Mouse (Mus musculus) MEL (cell line): Measurements from ENCODE around the gene Ikzf1. TPM values are rescaled to one million over a fixed set of nuclear protein-coding genes. Genes with fewer than 3 reads are reported as not detected.
A peak's percentile ranks its signal among the peaks of the same experiment; 100 is the strongest.

Source experiments
- DNase-seq: peaks from one replicate; pipeline ENCODE4 v3.0.0; 2011; ENCODE audit warnings: low read depth, low spot score
- H3K27ac ChIP-seq: 2 replicates; pipeline ENCODE4 v1.5.1; 2012; ENCODE audit warnings: low read depth, mild to moderate bottlenecking, control low read depth, low read length, moderate library complexity; ENCODE audit not compliant: control insufficient read depth
- H3K27me3 ChIP-seq, 2 experiments: fragments of 150-350 bp in 1 of 2; sonication (generic) in 1 of 2; 2 replicates each; pipeline ENCODE4 v1.6.1; 2012; ENCODE audit warnings: low read length in 2 of 2, mild to moderate bottlenecking in 2 of 2, improper control_type of control experiment in 1 of 2, moderate library complexity in 1 of 2; ENCODE audit not compliant: insufficient read depth in 2 of 2, control insufficient read depth in 1 of 2
- H3K36me3 ChIP-seq, 2 experiments: 2 replicates each; pipeline ENCODE4 v1.6.1; 2012 to 2014; ENCODE audit warnings: low read length in 2 of 2, improper control_type of control experiment in 1 of 2, inconsistent platforms in 1 of 2, mild to moderate bottlenecking in 1 of 2; ENCODE audit not compliant: insufficient read depth in 2 of 2, control insufficient read depth in 1 of 2
- H3K4me1 ChIP-seq, 2 experiments: fragments of 150-350 bp in 1 of 2; sonication (generic) in 1 of 2; 2 replicates each; pipeline ENCODE4 v1.6.1; 2012; ENCODE audit warnings: low read length in 2 of 2, improper control_type of control experiment in 1 of 2, mild to moderate bottlenecking in 1 of 2; ENCODE audit not compliant: insufficient read depth in 2 of 2, control insufficient read depth in 1 of 2
- H3K4me3 ChIP-seq, 2 experiments: fragments of 150-350 bp in 1 of 2; sonication (generic) in 1 of 2; 2 replicates each; pipeline ENCODE4 v1.5.1; 2012; ENCODE audit warnings: low read depth in 2 of 2, low read length in 2 of 2, mild to moderate bottlenecking in 2 of 2, moderate library complexity in 2 of 2, control low read depth in 1 of 2, improper control_type of control experiment in 1 of 2; ENCODE audit not compliant: control insufficient read depth in 1 of 2, insufficient read depth in 1 of 2
- H3K79me2 ChIP-seq: 2 replicates; pipeline ENCODE4 v1.6.1; 2012; ENCODE audit warnings: mild to moderate bottlenecking, low read length, moderate library complexity; ENCODE audit not compliant: control insufficient read depth, poor library complexity, insufficient read depth
- H3K9ac ChIP-seq: 2 replicates; pipeline ENCODE4 v1.6.1; 2012; ENCODE audit warnings: low read depth, mild to moderate bottlenecking, control low read depth, low read length, moderate library complexity; ENCODE audit not compliant: control insufficient read depth, poor library complexity, severe bottlenecking
- H3K9me3 ChIP-seq: fragments of 150-350 bp; sonication (generic); replicated peaks from 2 replicates; pipeline ENCODE4 v1.6.1; 2012; ENCODE audit warnings: mild to moderate bottlenecking, low read length, improper control_type of control experiment, moderate library complexity; ENCODE audit not compliant: insufficient read depth
- CHD1 ChIP-seq: IDR thresholded peaks from 2 replicates; pipeline ENCODE4 v1.6.1; 2012; ENCODE audit warnings: low read depth, mild to moderate bottlenecking, inconsistent platforms, low read length, improper control_type of control experiment
- ELF1 ChIP-seq: IDR thresholded peaks from 2 replicates; pipeline ENCODE4 v1.6.1; 2014; ENCODE audit warnings: low read depth, mild to moderate bottlenecking, inconsistent platforms, low read length, improper control_type of control experiment, moderate library complexity
- ETS1 ChIP-seq: IDR thresholded peaks from 2 replicates; pipeline ENCODE4 v1.6.1; 2012; ENCODE audit warnings: low read depth, mild to moderate bottlenecking, inconsistent platforms, low read length, improper control_type of control experiment, moderate library complexity
- HCFC1 ChIP-seq: IDR thresholded peaks from 2 replicates; pipeline ENCODE4 v1.6.1; 2012; ENCODE audit warnings: low read depth, mild to moderate bottlenecking, inconsistent platforms, low read length, improper control_type of control experiment, moderate library complexity
- MAZ ChIP-seq: IDR thresholded peaks from 2 replicates; pipeline ENCODE4 v1.6.1; 2012; ENCODE audit warnings: low read depth, mild to moderate bottlenecking, inconsistent platforms, low read length, improper control_type of control experiment
- MYB ChIP-seq: IDR thresholded peaks from 2 replicates; pipeline ENCODE4 v1.6.1; 2011; ENCODE audit warnings: mild to moderate bottlenecking, low read depth, low read length, improper control_type of control experiment
- MYC ChIP-seq: IDR thresholded peaks from 2 replicates; pipeline ENCODE4 v1.6.1; 2011; ENCODE audit warnings: low read depth, mild to moderate bottlenecking, low read length, improper control_type of control experiment, moderate library complexity
- NRF1 ChIP-seq: IDR thresholded peaks from 2 replicates; pipeline ENCODE4 v1.6.1; 2014; ENCODE audit warnings: low read depth, mild to moderate bottlenecking, inconsistent platforms, low read length, improper control_type of control experiment, moderate library complexity; ENCODE audit not compliant: poor library complexity, insufficient read depth, severe bottlenecking
- POLR2A ChIP-seq, 2 experiments: IDR thresholded peaks; 2 replicates each; pipeline ENCODE4 v1.6.1; 2011 to 2012; ENCODE audit warnings: low read length in 2 of 2, mild to moderate bottlenecking in 2 of 2, control low read depth in 1 of 2, improper control_type of control experiment in 1 of 2, low read depth in 1 of 2, moderate library complexity in 1 of 2; ENCODE audit not compliant: control insufficient read depth in 1 of 2, insufficient read depth in 1 of 2, poor library complexity in 1 of 2
- POLR2AphosphoS2 ChIP-seq: IDR thresholded peaks from 2 replicates; pipeline ENCODE4 v1.6.1; 2011; ENCODE audit warnings: low read length, improper control_type of control experiment
- RAD21 ChIP-seq: IDR thresholded peaks from 2 replicates; pipeline ENCODE4 v1.6.1; 2011; ENCODE audit warnings: mild to moderate bottlenecking, low read depth, low read length, improper control_type of control experiment
- SIN3A ChIP-seq: IDR thresholded peaks from 2 replicates; pipeline ENCODE4 v1.6.1; 2012; ENCODE audit warnings: low read length, improper control_type of control experiment, inconsistent platforms
- SMC3 ChIP-seq: IDR thresholded peaks from 2 replicates; pipeline ENCODE4 v1.6.1; 2011; ENCODE audit warnings: low read depth, low read length, improper control_type of control experiment
- ZC3H11A ChIP-seq: IDR thresholded peaks from 2 replicates; pipeline ENCODE4 v1.6.1; 2012; ENCODE audit warnings: low read depth, mild to moderate bottlenecking, inconsistent platforms, low read length, improper control_type of control experiment
- ZNF384 ChIP-seq: IDR thresholded peaks from 2 replicates; pipeline ENCODE4 v1.6.1; 2012; ENCODE audit warnings: low read depth, mild to moderate bottlenecking, inconsistent platforms, low read length, improper control_type of control experiment
- polyA plus RNA-seq, 2 experiments: library from polyadenylated mRNA; stranded (reverse) in 1 of 2; unstranded in 1 of 2; fragments of >175 nt in 1 of 2; fragments of >200 nt in 1 of 2; gene quantifications; 2 replicates each; pipeline versions ENCODE4 v1.2.1 to v1.2.4; 2012; ENCODE audit warnings: low replicate concordance in 2 of 2, low read depth in 1 of 2; ENCODE audit not compliant: insufficient read length in 2 of 2, insufficient read depth in 1 of 2, missing spikeins in 1 of 2
- total RNA-seq: library from RNA; depleted of rRNA; stranded (reverse); fragments of 300-350 nt; gene quantifications from 2 replicates; pipeline ENCODE4 v1.2.3, GENCODE M21; 2012

Ikzf1 gene
- total and polyA plus RNA-seq, 3 experiments = 28.0 to 128 (median 90.6) TPM

GRCm38 (mm10) chr11:11769281-11769680 is 84.5 kb downstream of the Ikzf1 start:
- no peaks in the 10 kb centered on the region for H3K27me3 ChIP-seq
- H3K36me3 ChIP-seq = peaks cover 2 to 34% of the 10 kb centered on the region in 2 experiments; a peak in 3 of 4 replicates
- H3K9ac ChIP-seq = no peak overlapping the region
- no peak for DNase-seq
- TF ChIP-seq ELF1 (no peak), SIN3A (no peak), MYC (no peak), RAD21 (no peak)
- TF ChIP-seq, all 39 proteins: peak for 0
- H3K79me2 ChIP-seq = no peaks in the 10 kb centered on the region
- H3K27ac ChIP-seq = no peak overlapping the region
- no peak overlapping the region for H3K4me3 ChIP-seq
- 0 out of 4 replicates have a peak, but pooled peaks cover 0 to 2% of the 10 kb centered on the region in 2 experiments for H3K4me1 ChIP-seq
- H3K9me3 ChIP-seq = no peaks in the 10 kb centered on the region

- H3K79me2 ChIP-seq = no peaks in the 10 kb centered on the region
- H3K9me3 ChIP-seq = no peaks in the 10 kb centered on the region
- H3K4me3 ChIP-seq = no peak overlapping the region
- TF ChIP-seq POLR2A (IDR thresholded peaks at IDR 0.05; ENCODE audit: control insufficient read depth in 1 of 2, insufficient read depth in 1 of 2, low read depth in 1 of 2, low read length in 2 of 2, poor library complexity in 1 of 2) = peak in 1 of 2 experiments; percentile 35; a peak in 2 of 4 replicates
- no peak for TF ChIP-seq ETS1
- TF ChIP-seq ZNF384 = no peak
- no peak for TF ChIP-seq SMC3
- no peak for TF ChIP-seq POLR2AphosphoS2
- no peak for TF ChIP-seq NRF1
- TF ChIP-seq, all 39 proteins: peak for 1
- Histone ChIP-seq H3K36me3 (peaks cover 0 to 27% of the 10 kb centered on the region in 2 experiments; a peak in 3 of 4 replicates), H3K4me1 (no peaks in the 10 kb centered on the region), H3K9ac (no peak overlapping the region), H3K27me3 (no peaks in the 10 kb centered on the region), H3K27ac (no peak overlapping the region)
- no peak for DNase-seq
Measured at GRCm38 (mm10) chr11:11770691-11771090, 85.9 kb downstream of the Ikzf1 start.

GRCm38 (mm10) chr11:11772196-11772595 is 87.4 kb downstream of the Ikzf1 start:
- Histone ChIP-seq H3K36me3 (peaks cover 0 to 22% of the 10 kb centered on the region in 2 experiments; a peak in 2 of 4 replicates), H3K9me3 (no peaks in the 10 kb centered on the region), H3K9ac (no peak overlapping the region), H3K27me3 (no peaks in the 10 kb centered on the region), H3K4me1 (no peaks in the 10 kb centered on the region), H3K79me2 (no peaks in the 10 kb centered on the region), H3K27ac (no peak overlapping the region), H3K4me3 (no peak overlapping the region)
- TF ChIP-seq SMC3 (no peak), ZC3H11A (no peak), MAZ (no peak), MYB (no peak), HCFC1 (no peak), CHD1 (no peak), POLR2A (IDR thresholded peaks at IDR 0.05; ENCODE audit: control insufficient read depth in 1 of 2, insufficient read depth in 1 of 2, low read depth in 1 of 2, low read length in 2 of 2, poor library complexity in 1 of 2) (peak in 1 of 2 experiments; percentile 28; a peak in 2 of 4 replicates)
- DNase-seq = no peak
